Mouse (Mus musculus): ENCODE results near the gene Tacc3. TPM values are rescaled to one million over a fixed set of nuclear protein-coding genes. Genes with fewer than 3 reads are reported as not detected.

Gene Tacc3
- polyA plus RNA-seq, 1 experiment from 2014 or later: 27.9 TPM

- Histone ChIP-seq H3K4me1 (peaks cover 18% of the 10 kb centered on the region), H3K36me3 (replicated peaks) (no peaks in the 10 kb centered on the region), H3K27ac (no peak overlapping the region), H3K4me2 (no peak overlapping the region), H3K9ac (no peak overlapping the region), H3K27me3 (replicated peaks) (peaks cover 14% of the 10 kb centered on the region; the same call in 1 of the 2 replicates), H3K9me3 (no peaks in the 10 kb centered on the region), H3K4me3 (no peak overlapping the region)
- WGBS: 64% methylated on average over 4 of the region's 4 CpGs
- ATAC-seq (replicated peaks): no peak
Observed at GRCm38 (mm10) chr5:33687142-33687541, 29.2 kb downstream of the Tacc3 start.

- H3K4me1 ChIP-seq: peaks cover 26% of the 10 kb centered on the region
- no peak overlapping the region for H3K9ac ChIP-seq
- peaks cover 25% of the 10 kb centered on the region; the same call in 1 of the 2 replicates for H3K27me3 ChIP-seq (replicated peaks)
- peak; percentile 10; the same call in 1 of the 2 replicates for ATAC-seq (replicated peaks)
- 38% methylated on average over 14 of the region's 14 CpGs for WGBS
- no peak overlapping the region for H3K4me3 ChIP-seq
- H3K27ac ChIP-seq: peak overlapping the region; percentile 30; the same call in 1 of the 2 replicates
- no peak overlapping the region for H3K4me2 ChIP-seq
- H3K36me3 ChIP-seq (replicated peaks): no peaks in the 10 kb centered on the region
- H3K9me3 ChIP-seq: no peaks in the 10 kb centered on the region
Observed at GRCm38 (mm10) chr5:33688278-33689220, 30.6 kb downstream of the Tacc3 start.

- 5% methylated on average over 20 of the region's 20 CpGs for WGBS
- H3K9ac ChIP-seq: no peak overlapping the region
- H3K4me2 ChIP-seq: peak overlapping the region; percentile 23; the same call in 1 of the 2 replicates
- ATAC-seq (replicated peaks): peak; percentile 85
- H3K4me3 ChIP-seq: no peak overlapping the region
- H3K27ac ChIP-seq: peak overlapping the region; percentile 40
- peaks cover 31% of the 10 kb centered on the region for H3K27me3 ChIP-seq (replicated peaks)
- H3K9me3 ChIP-seq: no peaks in the 10 kb centered on the region
- peaks cover 26% of the 10 kb centered on the region for H3K4me1 ChIP-seq
- H3K36me3 ChIP-seq (replicated peaks): no peaks in the 10 kb centered on the region
Observed at GRCm38 (mm10) chr5:33689221-33689844, 31.4 kb downstream of the Tacc3 start.

GRCm38 (mm10) chr5:33689852-33690645 lies 32.1 kb downstream of the Tacc3 start:
- H3K27ac ChIP-seq: peak overlapping the region; percentile 40
- ATAC-seq (replicated peaks): no peak; the same call in 1 of the 2 replicates
- H3K36me3 ChIP-seq (replicated peaks): no peaks in the 10 kb centered on the region
- peak overlapping the region; percentile 23; the same call in 1 of the 2 replicates for H3K4me2 ChIP-seq
- peaks cover 30% of the 10 kb centered on the region for H3K4me1 ChIP-seq
- no peak overlapping the region for H3K4me3 ChIP-seq
- peaks cover 35% of the 10 kb centered on the region for H3K27me3 ChIP-seq (replicated peaks)
- no peaks in the 10 kb centered on the region for H3K9me3 ChIP-seq
- H3K9ac ChIP-seq: no peak overlapping the region
- WGBS: 70% methylated on average over 11 of the region's 11 CpGs

- no peak for ATAC-seq (replicated peaks)
- H3K4me3 ChIP-seq: no peak overlapping the region
- H3K9ac ChIP-seq: no peak overlapping the region
- H3K4me1 ChIP-seq: peaks cover 44% of the 10 kb centered on the region
- H3K36me3 ChIP-seq (replicated peaks): no peaks in the 10 kb centered on the region
- H3K27me3 ChIP-seq (replicated peaks): peaks cover 36% of the 10 kb centered on the region
- no peaks in the 10 kb centered on the region for H3K9me3 ChIP-seq
- WGBS: 3% methylated on average over 24 of the region's 24 CpGs
- peak overlapping the region; percentile 4; the same call in 1 of the 2 replicates for H3K4me2 ChIP-seq
- H3K27ac ChIP-seq: no peak overlapping the region
Observed at GRCm38 (mm10) chr5:33692393-33692792, 34.5 kb downstream of the Tacc3 start.

- 28% methylated on average over 9 of the region's 9 CpGs for WGBS
- H3K4me2 ChIP-seq: 0 out of 2 replicates have a peak overlapping the region, but pooled peaks have one; percentile 81
- no peak overlapping the region for H3K27ac ChIP-seq
- H3K27me3 ChIP-seq (replicated peaks): peaks cover 36% of the 10 kb centered on the region
- peaks cover 43% of the 10 kb centered on the region for H3K4me1 ChIP-seq
- no peaks in the 10 kb centered on the region for H3K36me3 ChIP-seq (replicated peaks)
- H3K9me3 ChIP-seq: no peaks in the 10 kb centered on the region
- H3K9ac ChIP-seq: no peak overlapping the region
- no peak for ATAC-seq (replicated peaks)
- no peak overlapping the region for H3K4me3 ChIP-seq
Observed at GRCm38 (mm10) chr5:33694461-33694847, 36.5 kb downstream of the Tacc3 start.

GRCm38 (mm10) chr5:33694848-33695717 lies 37.2 kb downstream of the Tacc3 start:
- peaks cover 36% of the 10 kb centered on the region for H3K27me3 ChIP-seq (replicated peaks)
- peak overlapping the region; percentile 48 for H3K9ac ChIP-seq
- peak overlapping the region; percentile 61 for H3K27ac ChIP-seq
- ATAC-seq (replicated peaks): peak; percentile 70
- no peaks in the 10 kb centered on the region for H3K9me3 ChIP-seq
- H3K4me1 ChIP-seq: peaks cover 40% of the 10 kb centered on the region
- peak overlapping the region; percentile 43 for H3K4me3 ChIP-seq
- peak overlapping the region; percentile 81 for H3K4me2 ChIP-seq
- under 1% methylated on average over 71 of the region's 71 CpGs for WGBS
- no peaks in the 10 kb centered on the region for H3K36me3 ChIP-seq (replicated peaks)

GRCm38 (mm10) chr5:33695718-33696121 lies 37.8 kb downstream of the Tacc3 start:
- peak overlapping the region; percentile 81 for H3K4me2 ChIP-seq
- H3K4me1 ChIP-seq: peaks cover 43% of the 10 kb centered on the region
- WGBS: 2% methylated on average over 24 of the region's 24 CpGs
- peaks cover 31% of the 10 kb centered on the region for H3K27me3 ChIP-seq (replicated peaks)
- no peaks in the 10 kb centered on the region for H3K9me3 ChIP-seq
- ATAC-seq (replicated peaks): peak; percentile 3; the same call in 1 of the 2 replicates
- peak overlapping the region; percentile 43 for H3K4me3 ChIP-seq
- peak overlapping the region; percentile 48 for H3K9ac ChIP-seq
- no peaks in the 10 kb centered on the region for H3K36me3 ChIP-seq (replicated peaks)
- peak overlapping the region; percentile 61 for H3K27ac ChIP-seq

GRCm38 (mm10) chr5:33696430-33696829 lies 38.5 kb downstream of the Tacc3 start:
- 50% methylated on average over 5 of the region's 5 CpGs for WGBS
- Histone ChIP-seq H3K27ac (no peak overlapping the region), H3K27me3 (replicated peaks) (peaks cover 31% of the 10 kb centered on the region), H3K9ac (no peak overlapping the region), H3K4me3 (no peak overlapping the region), H3K4me1 (peaks cover 43% of the 10 kb centered on the region), H3K4me2 (no peak overlapping the region), H3K9me3 (no peaks in the 10 kb centered on the region), H3K36me3 (replicated peaks) (no peaks in the 10 kb centered on the region)
- no peak for ATAC-seq (replicated peaks)

GRCm38 (mm10) chr5:33697534-33697933 lies 39.6 kb downstream of the Tacc3 start:
- 11% methylated on average over 1 of the region's 1 CpGs for WGBS
- peaks cover 38% of the 10 kb centered on the region for H3K4me1 ChIP-seq
- H3K27me3 ChIP-seq (replicated peaks): peaks cover 24% of the 10 kb centered on the region
- H3K9ac ChIP-seq: no peak overlapping the region
- H3K4me2 ChIP-seq: no peak overlapping the region
- no peak for ATAC-seq (replicated peaks)
- peak overlapping the region; percentile 19; the same call in 1 of the 2 replicates for H3K27ac ChIP-seq
- H3K36me3 ChIP-seq (replicated peaks): no peaks in the 10 kb centered on the region
- no peaks in the 10 kb centered on the region for H3K9me3 ChIP-seq
- H3K4me3 ChIP-seq: no peak overlapping the region

- Histone ChIP-seq H3K9ac (no peak overlapping the region), H3K9me3 (no peaks in the 10 kb centered on the region), H3K27me3 (replicated peaks) (peaks cover 20% of the 10 kb centered on the region), H3K4me3 (no peak overlapping the region), H3K4me1 (peaks cover 33% of the 10 kb centered on the region), H3K27ac (peak overlapping the region; percentile 19; the same call in 1 of the 2 replicates), H3K4me2 (no peak overlapping the region), H3K36me3 (replicated peaks) (no peaks in the 10 kb centered on the region)
- ATAC-seq (replicated peaks): peak; percentile 44; the same call in 1 of the 2 replicates
- WGBS: 6% methylated on average over 13 of the region's 13 CpGs
Observed at GRCm38 (mm10) chr5:33697947-33698512, 40.1 kb downstream of the Tacc3 start.
